Mouse (Mus musculus): Measurements from ENCODE around the gene Usp30. TPM values are rescaled to one million over a fixed set of nuclear protein-coding genes. Genes with fewer than 3 reads are reported as not detected.
A peak's percentile ranks its signal among the peaks of the same experiment; 100 is the strongest.

The Usp30 gene
- polyA plus RNA-seq, 1 experiment from 2014 or later = 6.5 TPM

GRCm38 (mm10) chr5:114052246-114052761, 13.0 kb upstream of the Usp30 start:
- Histone ChIP-seq H3K27ac (ENCODE audit: low read depth, low read length) (no peak overlapping the region), H3K4me3 (ENCODE audit: low read depth, low read length) (no peak overlapping the region), H3K36me3 (ENCODE audit: control insufficient read depth, insufficient read depth, low read length) (no peaks in the 10 kb centered on the region), H3K27me3 (replicated peaks; ENCODE audit: control insufficient read depth, insufficient read depth, low read length) (no peaks in the 10 kb centered on the region), H3K9ac (ENCODE audit: low read depth, low read length) (no peak overlapping the region), H3K9me3 (ENCODE audit: control insufficient read depth, low read length) (no peaks in the 10 kb centered on the region), H3K4me2 (0 out of 2 replicates have a peak overlapping the region, but pooled peaks have one; percentile 8), H3K4me1 (replicated peaks; ENCODE audit: control insufficient read depth, insufficient read depth, low read length) (no peaks in the 10 kb centered on the region)
- ATAC-seq (replicated peaks; ENCODE audit: low FRiP score) = no peak
- DNase-seq (ENCODE audit: low spot score) = peak; percentile 67
- 31% methylated on average over 9 of the region's 9 CpGs for WGBS

GRCm38 (mm10) chr5:114057129-114057731, 8.0 kb upstream of the Usp30 start:
- WGBS = 73% methylated on average over 9 of the region's 9 CpGs
- Histone ChIP-seq H3K27me3 (replicated peaks; ENCODE audit: control insufficient read depth, insufficient read depth, low read length) (no peaks in the 10 kb centered on the region), H3K4me2 (no peak overlapping the region), H3K9me3 (ENCODE audit: control insufficient read depth, low read length) (no peaks in the 10 kb centered on the region), H3K4me1 (replicated peaks; ENCODE audit: control insufficient read depth, insufficient read depth, low read length) (no peaks in the 10 kb centered on the region), H3K36me3 (ENCODE audit: control insufficient read depth, insufficient read depth, low read length) (no peaks in the 10 kb centered on the region), H3K27ac (ENCODE audit: low read depth, low read length) (no peak overlapping the region), H3K4me3 (ENCODE audit: low read depth, low read length) (no peak overlapping the region), H3K9ac (ENCODE audit: low read depth, low read length) (no peak overlapping the region)
- DNase-seq (ENCODE audit: low spot score) (no peak), ATAC-seq (replicated peaks; ENCODE audit: low FRiP score) (no peak)

- Histone ChIP-seq H3K4me1 (replicated peaks; ENCODE audit: control insufficient read depth, insufficient read depth, low read length) (no peaks in the 10 kb centered on the region), H3K27ac (ENCODE audit: low read depth, low read length) (no peak overlapping the region), H3K9ac (ENCODE audit: low read depth, low read length) (no peak overlapping the region), H3K4me3 (ENCODE audit: low read depth, low read length) (no peak overlapping the region), H3K27me3 (replicated peaks; ENCODE audit: control insufficient read depth, insufficient read depth, low read length) (no peaks in the 10 kb centered on the region), H3K4me2 (no peak overlapping the region), H3K9me3 (ENCODE audit: control insufficient read depth, low read length) (no peaks in the 10 kb centered on the region), H3K36me3 (ENCODE audit: control insufficient read depth, insufficient read depth, low read length) (no peaks in the 10 kb centered on the region)
- 42% methylated on average over 7 of the region's 7 CpGs for WGBS
- ATAC-seq (replicated peaks; ENCODE audit: low FRiP score) = no peak
- no peak for DNase-seq (ENCODE audit: low spot score)
These were observed 3.6 kb upstream of the Usp30 start for GRCm38 (mm10) chr5:114061675-114062074.

GRCm38 (mm10) chr5:114063958-114064357, 1.3 kb upstream of the Usp30 start:
- Histone ChIP-seq H3K27me3 (replicated peaks; ENCODE audit: control insufficient read depth, insufficient read depth, low read length) (no peaks in the 10 kb centered on the region), H3K4me1 (replicated peaks; ENCODE audit: control insufficient read depth, insufficient read depth, low read length) (no peaks in the 10 kb centered on the region), H3K9me3 (ENCODE audit: control insufficient read depth, low read length) (no peaks in the 10 kb centered on the region), H3K4me2 (no peak overlapping the region), H3K36me3 (ENCODE audit: control insufficient read depth, insufficient read depth, low read length) (no peaks in the 10 kb centered on the region), H3K27ac (ENCODE audit: low read depth, low read length) (no peak overlapping the region), H3K9ac (ENCODE audit: low read depth, low read length) (no peak overlapping the region), H3K4me3 (ENCODE audit: low read depth, low read length) (no peak overlapping the region)
- no peak for DNase-seq (ENCODE audit: low spot score)
- ATAC-seq (replicated peaks; ENCODE audit: low FRiP score) = no peak
- 74% methylated on average over 4 of the region's 4 CpGs for WGBS

GRCm38 (mm10) chr5:114066601-114067000, 1.3 kb downstream of the Usp30 start:
- no peak overlapping the region for H3K4me3 ChIP-seq (ENCODE audit: low read depth, low read length)
- no peaks in the 10 kb centered on the region for H3K9me3 ChIP-seq (ENCODE audit: control insufficient read depth, low read length)
- no peak overlapping the region for H3K4me2 ChIP-seq
- DNase-seq (ENCODE audit: low spot score) = no peak
- no peak overlapping the region for H3K27ac ChIP-seq (ENCODE audit: low read depth, low read length)
- H3K36me3 ChIP-seq (ENCODE audit: control insufficient read depth, insufficient read depth, low read length) = no peaks in the 10 kb centered on the region
- no peaks in the 10 kb centered on the region for H3K27me3 ChIP-seq (replicated peaks; ENCODE audit: control insufficient read depth, insufficient read depth, low read length)
- ATAC-seq (replicated peaks; ENCODE audit: low FRiP score) = no peak
- no peaks in the 10 kb centered on the region for H3K4me1 ChIP-seq (replicated peaks; ENCODE audit: control insufficient read depth, insufficient read depth, low read length)
- WGBS = 53% methylated on average over 6 of the region's 6 CpGs
- no peak overlapping the region for H3K9ac ChIP-seq (ENCODE audit: low read depth, low read length)

GRCm38 (mm10) chr5:114067543-114067942, 2.3 kb downstream of the Usp30 start:
- Histone ChIP-seq H3K4me3 (ENCODE audit: low read depth, low read length) (no peak overlapping the region), H3K4me2 (no peak overlapping the region), H3K9me3 (ENCODE audit: control insufficient read depth, low read length) (no peaks in the 10 kb centered on the region), H3K27ac (ENCODE audit: low read depth, low read length) (no peak overlapping the region), H3K4me1 (replicated peaks; ENCODE audit: control insufficient read depth, insufficient read depth, low read length) (no peaks in the 10 kb centered on the region), H3K36me3 (ENCODE audit: control insufficient read depth, insufficient read depth, low read length) (no peaks in the 10 kb centered on the region), H3K27me3 (replicated peaks; ENCODE audit: control insufficient read depth, insufficient read depth, low read length) (no peaks in the 10 kb centered on the region), H3K9ac (ENCODE audit: low read depth, low read length) (no peak overlapping the region)
- WGBS = 78% methylated on average over 9 of the region's 9 CpGs
- no peak for DNase-seq (ENCODE audit: low spot score)
- no peak for ATAC-seq (replicated peaks; ENCODE audit: low FRiP score)

GRCm38 (mm10) chr5:114067982-114068381, 2.7 kb downstream of the Usp30 start:
- no peak for DNase-seq (ENCODE audit: low spot score)
- no peak overlapping the region for H3K9ac ChIP-seq (ENCODE audit: low read depth, low read length)
- WGBS = 66% methylated on average over 9 of the region's 9 CpGs

GRCm38 (mm10) chr5:114070858-114071257, 5.6 kb downstream of the Usp30 start:
- Histone ChIP-seq H3K4me3 (ENCODE audit: low read depth, low read length) (no peak overlapping the region), H3K4me2 (no peak overlapping the region), H3K9ac (ENCODE audit: low read depth, low read length) (no peak overlapping the region), H3K4me1 (replicated peaks; ENCODE audit: control insufficient read depth, insufficient read depth, low read length) (no peaks in the 10 kb centered on the region), H3K36me3 (ENCODE audit: control insufficient read depth, insufficient read depth, low read length) (no peaks in the 10 kb centered on the region), H3K27ac (ENCODE audit: low read depth, low read length) (no peak overlapping the region), H3K27me3 (replicated peaks; ENCODE audit: control insufficient read depth, insufficient read depth, low read length) (no peaks in the 10 kb centered on the region), H3K9me3 (ENCODE audit: control insufficient read depth, low read length) (no peaks in the 10 kb centered on the region)
- DNase-seq (ENCODE audit: low spot score) (no peak), ATAC-seq (replicated peaks; ENCODE audit: low FRiP score) (no peak)
- WGBS = 90% methylated on average over 4 of the region's 4 CpGs

More at GRCm38 (mm10) chr5:114067982-114068381, 2.7 kb downstream of the Usp30 start:
- H3K4me1 ChIP-seq (replicated peaks; ENCODE audit: control insufficient read depth, insufficient read depth, low read length) = no peaks in the 10 kb centered on the region
- no peaks in the 10 kb centered on the region for H3K36me3 ChIP-seq (ENCODE audit: control insufficient read depth, insufficient read depth, low read length)
- no peak overlapping the region for H3K4me3 ChIP-seq (ENCODE audit: low read depth, low read length)
- H3K9me3 ChIP-seq (ENCODE audit: control insufficient read depth, low read length) = no peaks in the 10 kb centered on the region
- no peak for ATAC-seq (replicated peaks; ENCODE audit: low FRiP score)
- no peaks in the 10 kb centered on the region for H3K27me3 ChIP-seq (replicated peaks; ENCODE audit: control insufficient read depth, insufficient read depth, low read length)
- H3K4me2 ChIP-seq = no peak overlapping the region
- H3K27ac ChIP-seq (ENCODE audit: low read depth, low read length) = no peak overlapping the region

- no peak for DNase-seq (ENCODE audit: low spot score)
- no peak overlapping the region for H3K4me3 ChIP-seq (ENCODE audit: low read depth, low read length)
- H3K9me3 ChIP-seq (ENCODE audit: control insufficient read depth, low read length) = no peaks in the 10 kb centered on the region
- H3K4me2 ChIP-seq = no peak overlapping the region
- no peak for ATAC-seq (replicated peaks; ENCODE audit: low FRiP score)
- WGBS = 46% methylated on average over 2 of the region's 2 CpGs
- H3K27ac ChIP-seq (ENCODE audit: low read depth, low read length) = no peak overlapping the region
- no peak overlapping the region for H3K9ac ChIP-seq (ENCODE audit: low read depth, low read length)
- no peaks in the 10 kb centered on the region for H3K36me3 ChIP-seq (ENCODE audit: control insufficient read depth, insufficient read depth, low read length)
- no peaks in the 10 kb centered on the region for H3K4me1 ChIP-seq (replicated peaks; ENCODE audit: control insufficient read depth, insufficient read depth, low read length)
- no peaks in the 10 kb centered on the region for H3K27me3 ChIP-seq (replicated peaks; ENCODE audit: control insufficient read depth, insufficient read depth, low read length)
These were observed 7.0 kb downstream of the Usp30 start for GRCm38 (mm10) chr5:114072262-114072661.
